Mouse (Mus musculus): ENCODE data around the gene Usp11.

Usp11 gene

GRCm38 (mm10) chrX:20703741-20704290, at the start of gene Usp11:
Usp11 (plus strand) TSS chrX:20703906.
- DNase-seq (ENCODE audit: low spot score) = no peak

DNA sequence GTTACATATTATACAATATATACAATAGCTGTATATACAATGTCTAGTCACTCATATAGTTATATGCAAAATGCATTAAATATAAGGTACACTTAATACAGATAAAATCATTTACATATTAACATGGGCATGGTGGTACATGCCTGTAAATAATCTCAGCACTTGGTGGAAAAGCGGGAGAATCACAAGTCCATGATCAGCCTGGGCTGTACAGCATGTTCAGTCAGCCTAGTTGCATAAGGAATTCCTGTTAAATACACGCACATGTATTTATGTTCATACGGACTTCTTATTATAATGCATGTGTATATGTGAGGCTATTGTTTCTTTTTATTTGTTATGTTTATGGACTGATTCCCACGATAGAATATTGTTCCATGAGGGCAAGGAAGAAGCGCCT, 46.1 kb upstream of the Usp11 start:
- DNase-seq (ENCODE audit: low spot score) = no peak

- peak; percentile 73 for DNase-seq (ENCODE audit: low spot score)
Measured at GRCm38 (mm10) chrX:20658026-20658652, 45.6 kb upstream of the Usp11 start, which contains the start of gene Uba1. Uba1 (plus strand) TSS chrX:20658326.

GRCm38 (mm10) chrX:20658891-20659406, 44.8 kb upstream of the Usp11 start:
- DNase-seq (ENCODE audit: low spot score) = no peak

DNA sequence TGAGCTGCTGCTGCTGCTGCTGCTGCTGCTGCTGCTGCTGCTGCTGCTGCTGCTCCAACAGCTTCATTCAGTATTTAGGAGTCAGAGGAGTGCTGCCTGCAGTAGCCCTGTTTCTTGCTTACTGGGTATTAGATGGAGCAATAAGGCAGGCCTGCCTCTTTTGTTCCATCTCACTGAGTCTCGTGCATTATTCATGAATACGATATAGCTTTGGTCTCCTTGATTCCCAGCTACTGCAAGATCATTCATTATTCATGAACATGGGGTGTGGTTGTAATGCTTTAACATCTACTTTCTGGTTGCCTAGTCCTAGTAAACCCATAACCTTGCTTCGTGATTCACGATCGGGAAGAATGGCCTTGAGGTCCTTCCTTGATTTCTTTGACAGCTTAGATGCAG, 41.4 kb upstream of the Usp11 start:
- DNase-seq (ENCODE audit: low spot score) = no peak

GRCm38 (mm10) chrX:20662716-20663443, 40.8 kb upstream of the Usp11 start:
- DNase-seq (ENCODE audit: low spot score) = peak; percentile 83

- DNase-seq (ENCODE audit: low spot score) = no peak
Measured at GRCm38 (mm10) chrX:20663444-20663790, 40.3 kb upstream of the Usp11 start.

DNA sequence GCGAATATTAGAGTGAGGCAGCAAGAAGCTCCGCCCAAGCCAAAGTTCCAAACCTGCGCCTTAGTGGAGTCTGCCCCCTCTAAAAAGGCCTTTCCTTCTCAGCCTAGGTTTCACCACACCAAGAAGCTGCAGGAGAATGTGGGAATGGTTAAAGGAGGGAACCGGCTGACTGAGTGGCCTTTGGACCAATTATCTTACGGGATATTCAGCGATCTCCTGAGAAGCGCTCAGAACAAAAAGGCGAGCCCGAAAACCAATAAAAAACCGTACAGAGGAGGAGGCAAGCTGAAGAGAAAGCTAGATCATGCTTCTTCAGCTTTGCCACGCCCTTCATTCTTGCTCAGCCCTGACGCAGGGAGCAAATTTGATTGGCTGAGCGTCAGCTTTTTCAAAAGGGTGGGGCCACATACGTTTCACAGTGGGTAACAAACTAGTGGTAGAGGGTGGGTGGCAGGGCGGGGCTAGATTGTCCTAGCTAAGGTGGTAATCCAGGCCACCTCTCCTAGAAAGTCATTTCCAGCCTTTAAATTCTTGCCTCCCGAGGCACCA, 16.1 kb upstream of the Usp11 start, which contains the start of gene Cdk16:
Cdk16 (plus strand) TSS at position 436 of the 549 bp plus-strand sequence.
- DNase-seq (ENCODE audit: low spot score) = peak; percentile 88

DNA sequence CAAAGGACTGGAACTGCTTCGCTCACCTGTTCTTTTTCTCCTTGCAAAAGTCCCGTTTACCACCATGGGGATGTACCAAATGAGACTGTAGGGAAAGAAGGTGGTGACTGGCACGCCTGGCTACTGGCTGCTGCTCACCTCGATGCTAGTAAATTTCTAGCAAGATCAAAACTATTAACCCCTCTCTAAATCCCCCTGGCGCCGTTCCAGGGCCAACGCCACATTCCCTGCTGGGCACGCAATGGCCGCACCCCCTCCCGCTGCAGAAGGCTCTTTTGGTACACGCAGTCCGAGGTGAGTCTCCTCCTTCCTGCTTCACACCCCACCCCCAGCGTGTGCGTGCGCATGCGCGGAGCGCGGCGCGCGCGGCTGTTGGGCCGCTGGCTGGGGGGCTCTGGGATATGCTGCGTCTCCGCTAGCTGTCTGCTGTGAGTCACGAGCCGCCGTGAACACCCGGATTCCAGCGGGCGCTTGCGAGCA, 15.6 kb upstream of the Usp11 start:
- peak; percentile 77 for DNase-seq (ENCODE audit: low spot score)

DNA sequence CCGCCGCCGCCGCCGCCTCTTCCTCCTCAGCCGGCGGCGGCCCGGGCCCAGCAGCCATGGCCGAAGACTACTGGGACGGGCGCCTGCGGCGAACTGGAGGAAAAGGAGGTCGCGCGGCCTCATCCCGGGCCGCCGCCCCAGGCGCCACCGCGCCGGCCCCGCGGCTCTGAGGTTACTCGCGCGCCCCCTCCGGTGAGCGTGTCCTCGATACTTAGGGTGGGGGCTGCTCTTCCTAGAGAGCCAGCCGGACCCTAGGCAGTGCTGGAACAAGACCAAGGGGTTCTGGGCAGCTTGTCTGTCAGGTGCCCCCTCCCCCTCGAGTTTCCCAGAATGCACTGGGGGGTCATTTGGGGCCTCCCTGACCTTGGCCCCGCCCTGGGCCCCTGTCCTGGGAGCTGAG, 15.1 kb upstream of the Usp11 start:
- peak; percentile 42 for DNase-seq (ENCODE audit: low spot score)

GRCm38 (mm10) chrX:20691566-20691965, 12.1 kb upstream of the Usp11 start:
- DNase-seq (ENCODE audit: low spot score) = no peak

- DNase-seq (ENCODE audit: low spot score) = no peak
Measured at GRCm38 (mm10) chrX:20692616-20693015, 11.1 kb upstream of the Usp11 start.

GRCm38 (mm10) chrX:20695842-20696241, 7.9 kb upstream of the Usp11 start:
- no peak for DNase-seq (ENCODE audit: low spot score)

- peak; percentile 80 for DNase-seq (ENCODE audit: low spot score)
Measured at GRCm38 (mm10) chrX:20704295-20705082, 783 bp downstream of the Usp11 start.

GRCm38 (mm10) chrX:20705083-20705402, 1.3 kb downstream of the Usp11 start:
- no peak for DNase-seq (ENCODE audit: low spot score)

DNA sequence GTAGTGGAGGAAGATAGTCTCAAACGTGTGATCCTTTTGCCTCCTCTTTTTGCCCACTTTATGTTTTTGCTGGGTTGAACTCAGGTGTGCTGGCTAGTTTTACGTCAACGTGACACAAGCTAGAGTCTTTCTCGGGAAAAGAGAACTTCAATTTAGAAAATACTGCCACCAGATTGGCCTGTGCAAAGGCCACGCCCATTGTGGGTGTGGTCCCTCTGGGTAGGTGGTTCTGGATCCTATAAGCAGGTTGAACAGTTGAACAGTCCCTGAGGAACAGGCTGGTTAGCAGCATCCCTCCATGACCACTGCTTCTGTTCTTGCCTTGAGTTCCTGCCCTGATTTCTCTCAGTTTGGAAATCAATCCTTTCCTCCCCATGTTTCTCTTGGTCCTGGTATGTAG, 25.0 kb downstream of the Usp11 start:
- DNase-seq (ENCODE audit: low spot score) = no peak

DNA sequence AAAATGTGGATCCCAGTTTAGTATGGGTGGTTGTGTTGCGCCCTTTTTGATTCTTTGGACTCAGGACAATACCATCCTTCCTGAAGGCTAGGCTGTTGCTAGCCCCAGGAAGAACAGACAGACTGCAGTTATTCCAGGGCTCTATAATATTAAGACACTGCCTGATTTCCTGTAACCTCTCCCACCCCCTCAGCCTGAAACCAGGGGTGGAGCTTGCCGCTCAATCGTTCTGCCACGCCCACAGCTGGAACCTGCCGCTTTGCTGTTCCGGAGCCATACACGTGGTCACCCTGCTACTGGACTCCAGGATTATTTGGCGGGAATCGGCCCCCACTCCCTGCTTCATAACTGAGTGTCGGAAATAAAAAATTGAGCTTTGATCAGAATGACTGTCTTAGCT, 26.3 kb downstream of the Usp11 start:
- DNase-seq (ENCODE audit: low spot score) = peak; percentile 4

DNA sequence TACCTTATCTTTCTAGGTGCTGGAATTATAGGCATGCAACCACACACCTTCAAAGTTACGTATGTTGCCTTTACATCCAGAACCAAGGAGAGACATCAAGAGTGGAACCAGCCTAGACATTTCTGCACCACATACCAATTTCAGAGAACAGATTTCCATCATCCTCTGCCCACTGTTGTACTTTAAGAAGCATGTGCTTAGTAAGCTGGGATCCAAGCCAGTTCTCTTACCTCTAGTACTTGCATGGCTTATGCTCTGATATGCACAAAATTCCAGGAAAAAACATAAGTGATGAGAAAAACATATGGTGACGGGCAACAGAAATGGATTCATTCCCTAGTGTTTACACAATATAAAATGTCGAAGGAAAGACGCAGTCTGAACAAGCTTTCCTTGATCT, 32.8 kb downstream of the Usp11 start:
- DNase-seq (ENCODE audit: low spot score) = no peak

- no peak for DNase-seq (ENCODE audit: low spot score)
Measured at GRCm38 (mm10) chrX:20748829-20749228, 45.1 kb downstream of the Usp11 start.

GRCm38 (mm10) chrX:20761201-20761600, 57.5 kb downstream of the Usp11 start:
- DNase-seq (ENCODE audit: low spot score) = no peak
